Mouse (Mus musculus) cerebellum, adult 2 months (tissue): ENCODE data around the gene Zfp786.

ENCODE experiments used
- CTCF ChIP-seq: fragments of 200-500 bp; IDR thresholded peaks from 2 replicates; pipeline ENCODE4 v1.5.1; 2011; ENCODE audit warnings: low read depth, mild to moderate bottlenecking, control low read depth, low read length, moderate library complexity, borderline replicate concordance; ENCODE audit not compliant: insufficient read depth
- POLR2A ChIP-seq: fragments of 200-500 bp; IDR thresholded peaks from 2 replicates; pipeline ENCODE4 v1.6.1; 2011; ENCODE audit warnings: low read length, control low read depth, borderline replicate concordance; ENCODE audit not compliant: insufficient read depth

DNA sequence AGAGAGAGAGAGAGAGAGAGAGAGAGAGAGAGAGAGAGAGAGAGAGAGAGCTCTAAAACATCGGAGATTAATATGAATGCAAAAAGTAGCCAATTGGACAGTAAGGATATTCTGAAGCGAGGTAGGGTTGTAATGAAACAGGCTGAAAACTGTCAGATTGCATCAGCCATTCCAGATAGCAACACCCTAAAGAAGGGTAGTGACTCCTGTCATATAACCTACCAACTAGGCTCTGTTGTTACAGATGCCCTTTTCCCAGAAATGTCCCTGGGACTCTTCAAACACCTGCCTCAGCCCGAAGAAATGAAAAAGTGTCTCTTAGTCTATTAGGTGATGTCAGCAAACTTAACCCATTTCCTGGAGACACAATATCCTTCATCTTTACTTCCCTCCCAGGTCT lies 41.8 kb downstream of the Zfp786 start:
- TF ChIP-seq CTCF (no peak), POLR2A (no peak)
